Mouse (Mus musculus) c-Kit-positive CD71-negative TER-119-negative erythroid progenitor cells, embryonic 14.5 days (primary cell): ENCODE results near the gene Gpr142.

Source experiments
- DNase-seq: peaks from one replicate; pipeline ENCODE4 v3.0.0-alpha.2; 2013; ENCODE audit warnings: low read depth

Gpr142 gene

DNA sequence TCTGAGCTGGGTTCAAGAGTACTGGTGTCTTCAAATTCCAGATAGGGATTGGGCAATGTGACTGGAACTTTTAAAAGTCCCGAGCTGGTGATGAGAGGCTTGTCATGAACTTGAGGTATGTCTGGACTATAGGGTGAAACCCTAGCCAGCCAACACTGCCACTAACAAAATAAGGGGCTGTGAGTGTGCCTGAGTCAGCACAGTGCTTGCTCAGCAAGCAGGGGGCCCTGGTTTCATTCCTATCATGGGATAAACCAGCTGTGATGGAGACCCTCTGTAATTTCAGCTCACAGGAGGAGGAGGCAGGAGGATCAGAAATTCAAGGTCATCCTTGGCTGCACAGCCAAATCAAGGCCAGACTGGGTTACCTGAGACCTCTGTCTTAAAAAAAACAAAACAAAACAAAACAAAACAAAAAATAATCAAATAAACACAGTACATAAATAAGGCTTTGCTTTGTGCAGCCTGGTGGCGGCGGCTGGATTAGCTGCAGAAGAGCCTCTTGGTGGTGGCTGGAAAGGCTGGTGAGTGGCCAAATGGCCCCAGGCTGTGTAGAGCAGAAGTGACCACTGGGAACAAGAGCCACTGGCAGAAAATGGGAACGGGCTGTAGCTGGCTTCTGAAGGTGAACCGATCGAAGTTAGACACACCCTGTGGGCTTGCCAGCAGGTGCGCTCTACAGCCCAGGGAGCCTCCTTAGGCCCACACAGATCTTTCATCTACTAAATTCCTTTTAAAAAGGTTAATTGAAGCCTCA lies 45.9 kb downstream of the Gpr142 start:
- no peak for DNase-seq

DNA sequence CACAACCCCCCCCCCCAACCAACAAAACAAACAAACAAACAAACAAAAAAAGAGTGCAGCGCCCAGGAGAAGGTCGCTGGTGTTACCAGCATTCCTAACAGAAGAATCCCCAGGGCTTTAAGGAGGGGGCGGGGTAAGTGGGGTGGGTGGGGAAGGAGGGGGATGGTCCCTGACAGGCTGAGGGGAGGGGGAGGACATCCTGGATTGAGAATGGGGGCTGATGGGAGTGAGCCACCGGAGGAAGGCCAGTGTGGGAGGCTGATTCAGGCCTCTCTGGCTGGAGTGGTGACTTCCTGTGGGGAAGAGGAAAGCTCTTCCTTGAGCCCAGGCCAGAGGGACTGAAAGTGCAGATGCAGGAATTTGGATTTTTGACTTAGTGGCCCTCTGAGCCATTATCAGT lies 47.6 kb downstream of the Gpr142 start:
- no peak for DNase-seq

- no peak for DNase-seq
Observed at GRCm38 (mm10) chr11:114847008-114847407, 48.3 kb downstream of the Gpr142 start.

DNA sequence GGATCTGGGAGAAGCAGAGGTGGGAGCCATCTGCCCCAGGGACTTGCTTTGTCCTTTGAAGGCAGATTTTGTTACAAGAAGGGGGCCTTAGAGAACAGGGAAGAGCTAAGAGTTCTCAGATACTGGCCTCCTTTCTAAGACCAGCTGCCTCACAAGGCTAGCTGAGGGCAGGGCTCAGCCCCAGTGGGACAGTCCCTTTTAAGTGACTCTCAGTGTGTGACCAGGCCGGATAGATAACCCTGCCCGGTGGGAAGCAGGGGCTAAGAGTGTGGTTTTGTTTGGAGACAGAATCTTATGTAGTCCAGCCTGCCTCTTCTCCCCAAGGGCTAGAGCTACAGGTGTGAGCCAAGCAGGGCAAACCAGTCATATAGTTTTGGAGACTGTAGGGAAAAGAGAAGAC lies 50.8 kb downstream of the Gpr142 start:
- no peak for DNase-seq

DNA sequence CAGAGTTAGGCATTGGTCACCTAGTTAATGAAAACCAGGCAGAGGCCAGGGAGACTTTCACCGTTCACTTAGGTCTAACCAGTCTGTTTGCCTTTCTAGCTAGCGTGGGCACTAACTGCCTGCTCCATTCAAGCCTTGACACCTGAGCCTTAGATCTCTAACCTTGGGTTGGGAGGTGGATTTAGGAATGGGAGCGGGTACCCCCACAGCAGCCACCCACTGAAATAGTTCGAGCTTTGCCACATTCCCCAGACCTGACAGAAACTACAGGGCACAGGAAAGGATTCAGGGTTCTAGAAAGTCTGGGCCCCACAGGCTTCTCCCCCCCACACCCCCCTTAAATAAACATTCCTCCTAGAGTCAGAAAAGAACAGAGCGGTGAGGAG lies 51.3 kb downstream of the Gpr142 start:
- DNase-seq, result no peak

- DNase-seq, result no peak
Observed at GRCm38 (mm10) chr11:114850452-114851268, 51.9 kb downstream of the Gpr142 start, which contains the start of gene Gprc5c. Gprc5c (plus strand) TSS chr11:114851152.

DNA sequence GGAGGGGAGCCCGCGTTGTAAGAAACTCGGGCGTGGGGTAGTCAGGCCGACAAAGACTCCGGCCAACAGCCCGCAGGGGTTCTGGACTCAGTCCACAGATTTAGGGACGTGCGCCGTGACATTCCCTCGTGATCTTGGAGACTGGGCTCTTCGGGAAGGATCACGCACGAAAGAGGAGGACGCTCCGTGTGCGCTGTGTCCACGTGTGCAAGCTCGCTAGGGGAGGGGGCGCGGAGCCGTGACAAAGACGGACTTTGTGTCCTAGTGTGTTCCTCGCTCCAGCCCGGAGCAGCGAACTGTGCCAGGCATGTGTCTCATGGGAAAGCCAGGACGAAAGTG lies 52.5 kb downstream of the Gpr142 start:
- no peak for DNase-seq

- no peak for DNase-seq
Observed at GRCm38 (mm10) chr11:114851608-114852310, 53.0 kb downstream of the Gpr142 start.

DNA sequence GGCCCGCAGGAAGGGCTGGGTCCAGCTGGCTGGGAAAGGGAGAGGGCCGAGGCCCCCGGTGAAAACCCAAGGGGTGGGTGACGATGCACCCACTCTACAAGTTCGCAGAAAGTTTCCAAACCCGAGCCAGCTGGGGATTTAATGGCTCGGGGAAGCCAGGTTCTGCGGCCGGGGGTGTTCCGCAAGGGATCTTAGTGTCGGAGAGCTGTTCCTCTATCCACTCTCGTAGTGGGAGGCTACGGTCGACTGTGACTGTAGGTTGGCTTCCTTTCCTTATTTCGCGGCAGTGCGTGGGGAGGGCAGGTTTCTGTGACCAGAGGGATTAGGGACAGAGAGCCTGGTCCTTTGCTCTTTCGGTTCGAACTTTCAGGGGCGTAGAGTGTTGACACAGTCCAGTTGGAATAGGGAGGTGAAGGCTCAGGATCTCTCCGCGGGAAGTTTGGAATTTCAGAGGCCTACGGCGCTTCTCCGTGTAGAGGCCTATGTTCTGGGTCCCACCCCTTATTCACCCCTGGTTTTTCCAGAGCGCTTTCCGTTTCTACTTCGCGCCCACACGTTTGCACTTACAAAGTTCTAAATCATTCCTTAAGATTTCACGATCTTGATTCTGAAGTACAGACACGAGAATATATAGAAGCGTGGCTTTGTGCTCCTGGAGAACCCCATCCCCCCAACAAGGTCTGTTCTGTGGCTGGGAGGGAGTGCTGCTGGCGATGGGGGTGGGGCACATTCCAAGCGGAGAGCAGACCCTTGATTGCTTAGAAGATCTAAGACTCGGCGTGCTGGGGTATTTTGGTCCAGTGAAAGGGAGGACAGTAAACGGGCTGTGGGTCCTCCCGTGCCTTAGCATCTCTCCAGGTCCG lies 53.8 kb downstream of the Gpr142 start:
- DNase-seq, result no peak

- no peak for DNase-seq
Observed at GRCm38 (mm10) chr11:114853174-114853838, 54.6 kb downstream of the Gpr142 start.

- no peak for DNase-seq
Observed at GRCm38 (mm10) chr11:114854581-114854980, 55.9 kb downstream of the Gpr142 start.

DNA sequence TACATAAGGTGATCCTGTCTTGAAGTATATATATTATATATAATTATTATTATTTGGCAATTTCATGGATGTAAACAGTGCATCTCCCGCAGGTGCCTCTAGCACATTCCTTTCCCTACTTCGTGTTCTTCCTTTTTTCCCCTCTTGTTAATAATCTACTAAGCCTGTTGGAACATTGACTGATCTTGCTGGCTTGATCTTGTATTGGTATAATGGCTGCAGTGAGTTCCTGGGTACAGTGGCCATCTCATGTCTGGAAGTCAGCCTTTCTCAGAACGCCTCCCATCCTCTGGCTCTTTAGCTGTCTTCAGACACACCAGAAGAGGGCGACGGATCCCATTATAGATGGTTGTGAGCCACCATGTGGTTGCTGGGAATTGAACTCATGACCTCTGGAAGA lies 57.4 kb downstream of the Gpr142 start:
- no peak for DNase-seq
